ENCODE assay signal across 19 mouse cellular contexts in genomic region chr17:15599496-15599895, GRCm38 (mm10).
"Had no signal": no experiment of that assay in that cellular context is flagged by ENCODE, and none has a peak within 500 bp of the region (broad histone marks: within the 10 kb centered on the region; RNA-seq: fewer than 3 reads in every experiment).

No protein-coding gene starts in this region.

- ATAC-seq: liver, postnatal 0 days; lung, postnatal 0 days; midbrain, embryonic 15.5 days had no signal

- H3K4me1 ChIP-seq: limb, embryonic 10.5 days; limb, embryonic 13.5 days; midbrain, embryonic 12.5 days; midbrain, embryonic 15.5 days; neural tube, embryonic 12.5 days; neural tube, embryonic 15.5 days had no signal

- H3K9me3 ChIP-seq: limb, embryonic 10.5 days; limb, embryonic 13.5 days; midbrain, embryonic 12.5 days; midbrain, embryonic 15.5 days; neural tube, embryonic 12.5 days; neural tube, embryonic 15.5 days had no signal

- H3K4me3 ChIP-seq: layer of hippocampus, adult 2 months; limb, embryonic 10.5 days; limb, embryonic 13.5 days; midbrain, embryonic 12.5 days; midbrain, embryonic 15.5 days; neural tube, embryonic 12.5 days; neural tube, embryonic 15.5 days had no signal

- H3K36me3 ChIP-seq: limb, embryonic 10.5 days; limb, embryonic 13.5 days; midbrain, embryonic 12.5 days; midbrain, embryonic 15.5 days; neural tube, embryonic 12.5 days; neural tube, embryonic 15.5 days had no signal

- H3K27me3 ChIP-seq: limb, embryonic 13.5 days; midbrain, embryonic 12.5 days; midbrain, embryonic 15.5 days; neural tube, embryonic 12.5 days; neural tube, embryonic 15.5 days had no signal

- H3K27ac ChIP-seq: kidney, postnatal 0 days; layer of hippocampus, adult 2 months; limb, embryonic 10.5 days; limb, embryonic 13.5 days; liver, embryonic 14.5 days; macrophage; midbrain, embryonic 12.5 days; midbrain, embryonic 15.5 days; neural tube, embryonic 12.5 days; neural tube, embryonic 15.5 days had no signal

- H3K9ac ChIP-seq: limb, embryonic 13.5 days; liver, embryonic 14.5 days; liver, postnatal 0 days; lung, embryonic 14.5 days; midbrain, embryonic 12.5 days; midbrain, embryonic 15.5 days; neural tube, embryonic 12.5 days; neural tube, embryonic 15.5 days had no signal

- H3K4me2 ChIP-seq: limb, embryonic 13.5 days; lung, embryonic 14.5 days; midbrain, embryonic 12.5 days; midbrain, embryonic 15.5 days; neural tube, embryonic 12.5 days; neural tube, embryonic 15.5 days had no signal

- DNase-seq: kidney, adult 18-20 months; kidney, postnatal 25 days; liver; liver, postnatal 0 days; lung, embryonic 14.5 days; right cerebral cortex, postnatal 25 days; thymus, adult 18-20 months; thymus, postnatal 36 days had no signal
